Mouse (Mus musculus): ENCODE measurements at regions not wholly inside any gene's neighbourhood (a gene's known extent, or its start where the extent isn't known, plus 50 kb on each side); places are given as distances from the start of the nearest gene placed in this dataset.

- TF ChIP-seq CTCF (IDR thresholded peaks at IDR 0.05; ENCODE audit: borderline replicate concordance, insufficient read depth, low read length) (no peak), POLR2A (IDR thresholded peaks at IDR 0.05; ENCODE audit: low read depth, low read length) (no peak)
- Histone ChIP-seq H3K4me3 (ENCODE audit: insufficient read depth, low read length) (no peak overlapping the region), H3K27ac (ENCODE audit: insufficient read depth, low read length) (peak overlapping the region; percentile 89), H3K4me1 (ENCODE audit: control insufficient read depth, insufficient read depth, low read length) (peaks cover 16% of the 10 kb centered on the region)
Observed at GRCm38 (mm10) chr1:71814141-71814540, 161.1 kb upstream of the Fn1 start.

GRCm38 (mm10) chr1:71812171-71812695 lies 159.2 kb upstream of the Fn1 start:
- Histone ChIP-seq H3K27ac (ENCODE audit: insufficient read depth, low read length) (no peak overlapping the region), H3K4me1 (ENCODE audit: control insufficient read depth, insufficient read depth, low read length) (peaks cover 18% of the 10 kb centered on the region), H3K4me3 (ENCODE audit: insufficient read depth, low read length) (no peak overlapping the region)
- no peak for TF ChIP-seq CTCF (IDR thresholded peaks at IDR 0.05; ENCODE audit: borderline replicate concordance, insufficient read depth, low read length)

- no peak overlapping the region for H3K4me3 ChIP-seq (ENCODE audit: insufficient read depth, low read length)
- TF ChIP-seq CTCF (IDR thresholded peaks at IDR 0.05; ENCODE audit: borderline replicate concordance, insufficient read depth, low read length), result no peak
- TF ChIP-seq POLR2A (IDR thresholded peaks at IDR 0.05; ENCODE audit: low read depth, low read length), result no peak
- H3K27ac ChIP-seq (ENCODE audit: insufficient read depth, low read length), result no peak overlapping the region
- peaks cover 20% of the 10 kb centered on the region for H3K4me1 ChIP-seq (ENCODE audit: control insufficient read depth, insufficient read depth, low read length)
Observed at GRCm38 (mm10) chr1:71811196-71811788, 158.3 kb upstream of the Fn1 start.

GRCm38 (mm10) chr1:71808005-71808404 lies 155.0 kb upstream of the Fn1 start:
- Histone ChIP-seq H3K4me3 (ENCODE audit: insufficient read depth, low read length) (no peak overlapping the region), H3K27ac (ENCODE audit: insufficient read depth, low read length) (peak overlapping the region; percentile 58), H3K4me1 (ENCODE audit: control insufficient read depth, insufficient read depth, low read length) (peaks cover 6% of the 10 kb centered on the region; the same call in 1 of the 2 replicates)
- no peak for TF ChIP-seq POLR2A (IDR thresholded peaks at IDR 0.05; ENCODE audit: low read depth, low read length)
- TF ChIP-seq CTCF (IDR thresholded peaks at IDR 0.05; ENCODE audit: borderline replicate concordance, insufficient read depth, low read length), result no peak

GRCm38 (mm10) chr1:71807586-71807985 lies 154.6 kb upstream of the Fn1 start:
- no peak overlapping the region for H3K4me3 ChIP-seq (ENCODE audit: insufficient read depth, low read length)
- H3K4me1 ChIP-seq (ENCODE audit: control insufficient read depth, insufficient read depth, low read length), result peaks cover 9% of the 10 kb centered on the region
- TF ChIP-seq CTCF (IDR thresholded peaks at IDR 0.05; ENCODE audit: borderline replicate concordance, insufficient read depth, low read length) (no peak), POLR2A (IDR thresholded peaks at IDR 0.05; ENCODE audit: low read depth, low read length) (no peak)
- peak overlapping the region; percentile 58 for H3K27ac ChIP-seq (ENCODE audit: insufficient read depth, low read length)

GRCm38 (mm10) chr1:71801283-71802066 lies 148.5 kb upstream of the Fn1 start:
- Histone ChIP-seq H3K27ac (ENCODE audit: insufficient read depth, low read length) (peak overlapping the region; percentile 69), H3K4me1 (ENCODE audit: control insufficient read depth, insufficient read depth, low read length) (peaks cover 11% of the 10 kb centered on the region), H3K4me3 (ENCODE audit: insufficient read depth, low read length) (no peak overlapping the region)
- TF ChIP-seq POLR2A (IDR thresholded peaks at IDR 0.05; ENCODE audit: low read depth, low read length) (no peak), CTCF (IDR thresholded peaks at IDR 0.05; ENCODE audit: borderline replicate concordance, insufficient read depth, low read length) (no peak)

- peak overlapping the region; percentile 88 for H3K27ac ChIP-seq (ENCODE audit: insufficient read depth, low read length)
- TF ChIP-seq CTCF (IDR thresholded peaks at IDR 0.05; ENCODE audit: borderline replicate concordance, insufficient read depth, low read length) (no peak), POLR2A (IDR thresholded peaks at IDR 0.05; ENCODE audit: low read depth, low read length) (no peak)
- H3K4me1 ChIP-seq (ENCODE audit: control insufficient read depth, insufficient read depth, low read length), result peaks cover 10% of the 10 kb centered on the region
- no peak overlapping the region for H3K4me3 ChIP-seq (ENCODE audit: insufficient read depth, low read length)
Observed at GRCm38 (mm10) chr1:71800581-71800980, 147.6 kb upstream of the Fn1 start.

GRCm38 (mm10) chr1:71798636-71799035 lies 145.6 kb upstream of the Fn1 start:
- peaks cover 10% of the 10 kb centered on the region for H3K4me1 ChIP-seq (ENCODE audit: control insufficient read depth, insufficient read depth, low read length)
- H3K27ac ChIP-seq (ENCODE audit: insufficient read depth, low read length), result no peak overlapping the region
- TF ChIP-seq CTCF (IDR thresholded peaks at IDR 0.05; ENCODE audit: borderline replicate concordance, insufficient read depth, low read length), result no peak
- no peak for TF ChIP-seq POLR2A (IDR thresholded peaks at IDR 0.05; ENCODE audit: low read depth, low read length)
- H3K4me3 ChIP-seq (ENCODE audit: insufficient read depth, low read length), result no peak overlapping the region

- H3K4me3 ChIP-seq (ENCODE audit: insufficient read depth, low read length), result no peak overlapping the region
- no peak overlapping the region for H3K27ac ChIP-seq (ENCODE audit: insufficient read depth, low read length)
- no peak for TF ChIP-seq POLR2A (IDR thresholded peaks at IDR 0.05; ENCODE audit: low read depth, low read length)
- TF ChIP-seq CTCF (IDR thresholded peaks at IDR 0.05; ENCODE audit: borderline replicate concordance, insufficient read depth, low read length), result no peak
- no peaks in the 10 kb centered on the region; the same call in 1 of the 2 replicates for H3K4me1 ChIP-seq (ENCODE audit: control insufficient read depth, insufficient read depth, low read length)
Observed at GRCm38 (mm10) chr1:71788408-71788807, 135.4 kb upstream of the Fn1 start.

GRCm38 (mm10) chr1:71784880-71785279 lies 131.9 kb upstream of the Fn1 start:
- Histone ChIP-seq H3K27ac (ENCODE audit: insufficient read depth, low read length) (no peak overlapping the region), H3K4me3 (ENCODE audit: insufficient read depth, low read length) (no peak overlapping the region), H3K4me1 (ENCODE audit: control insufficient read depth, insufficient read depth, low read length) (no peaks in the 10 kb centered on the region; the same call in 1 of the 2 replicates)
- TF ChIP-seq CTCF (IDR thresholded peaks at IDR 0.05; ENCODE audit: borderline replicate concordance, insufficient read depth, low read length) (no peak), POLR2A (IDR thresholded peaks at IDR 0.05; ENCODE audit: low read depth, low read length) (no peak)
